Mouse (Mus musculus) embryonic facial prominence, embryonic 10.5 days (tissue): ENCODE results near the gene Fam117a. TPM values are rescaled to one million over a fixed set of nuclear protein-coding genes. Genes with fewer than 3 reads are reported as not detected.
"Not testable (repeated sequence)": the region's sequence is repeated elsewhere in the genome, so short reads cannot be mapped to it uniquely, and the experiment has no call there.

ENCODE experiments used
- DNase-seq: peaks from one replicate; pipeline ENCODE4 v3.0.0-alpha.2; 2017; ENCODE audit warnings: low spot score
- H3K27ac ChIP-seq: fragments of 300-500 bp; sonication (generic); replicated peaks from 2 replicates; pipeline ENCODE4 v1.5.1; 2016; ENCODE audit warnings: mild to moderate bottlenecking
- H3K27me3 ChIP-seq: fragments of 300-500 bp; sonication (generic); replicated peaks from 2 replicates; pipeline ENCODE4 v1.6.1; 2016; ENCODE audit warnings: low read depth, mild to moderate bottlenecking; ENCODE audit not compliant: poor library complexity, severe bottlenecking
- H3K36me3 ChIP-seq: fragments of 300-500 bp; sonication (generic); replicated peaks from 2 replicates; pipeline ENCODE4 v1.6.1; 2016; ENCODE audit warnings: mild to moderate bottlenecking, moderate library complexity
- H3K4me1 ChIP-seq: fragments of 300-500 bp; sonication (generic); 2 replicates; pipeline ENCODE4 v1.6.1; 2016
- H3K4me3 ChIP-seq: fragments of 300-500 bp; sonication (generic); 2 replicates; pipeline ENCODE4 v1.5.1; 2016; ENCODE audit warnings: mild to moderate bottlenecking, moderate library complexity
- H3K9me3 ChIP-seq: fragments of 300-500 bp; sonication (generic); 2 replicates; pipeline ENCODE4 v1.6.1; 2016; ENCODE audit warnings: mild to moderate bottlenecking
- WGBS: fragments of 180-500 bp; shearing (Covaris S2); methylation state at CpG from one replicate; pipeline ENCODE4 v1.1.7; 2016; 5-methylcytosine and 5-hydroxymethylcytosine counted together
- polyA plus RNA-seq: library from polyadenylated mRNA; unstranded; fragments of >200 nt; fragmentation: Nextera tagmentation; extraction: Ambion mirVana; gene quantifications from 2 replicates; pipeline ENCODE4 v1.2.1, GENCODE M21; 2016

The Fam117a gene
- polyA plus RNA-seq, 1 experiment from 2014 or later: 11.9 TPM

- Histone ChIP-seq H3K27ac (peak overlapping the region; percentile 40; the same call in 1 of the 2 replicates), H3K27me3 (peaks cover 18% of the 10 kb centered on the region), H3K36me3 (no peaks in the 10 kb centered on the region), H3K4me3 (no peak overlapping the region), H3K9me3 (no peaks in the 10 kb centered on the region), H3K4me1 (peaks cover 28% of the 10 kb centered on the region)
- no peak for DNase-seq
- WGBS: 35% methylated on average over 8 of the region's 8 CpGs
Observed at GRCm38 (mm10) chr11:95402658-95403101, 65.9 kb downstream of the Fam117a start.

DNA sequence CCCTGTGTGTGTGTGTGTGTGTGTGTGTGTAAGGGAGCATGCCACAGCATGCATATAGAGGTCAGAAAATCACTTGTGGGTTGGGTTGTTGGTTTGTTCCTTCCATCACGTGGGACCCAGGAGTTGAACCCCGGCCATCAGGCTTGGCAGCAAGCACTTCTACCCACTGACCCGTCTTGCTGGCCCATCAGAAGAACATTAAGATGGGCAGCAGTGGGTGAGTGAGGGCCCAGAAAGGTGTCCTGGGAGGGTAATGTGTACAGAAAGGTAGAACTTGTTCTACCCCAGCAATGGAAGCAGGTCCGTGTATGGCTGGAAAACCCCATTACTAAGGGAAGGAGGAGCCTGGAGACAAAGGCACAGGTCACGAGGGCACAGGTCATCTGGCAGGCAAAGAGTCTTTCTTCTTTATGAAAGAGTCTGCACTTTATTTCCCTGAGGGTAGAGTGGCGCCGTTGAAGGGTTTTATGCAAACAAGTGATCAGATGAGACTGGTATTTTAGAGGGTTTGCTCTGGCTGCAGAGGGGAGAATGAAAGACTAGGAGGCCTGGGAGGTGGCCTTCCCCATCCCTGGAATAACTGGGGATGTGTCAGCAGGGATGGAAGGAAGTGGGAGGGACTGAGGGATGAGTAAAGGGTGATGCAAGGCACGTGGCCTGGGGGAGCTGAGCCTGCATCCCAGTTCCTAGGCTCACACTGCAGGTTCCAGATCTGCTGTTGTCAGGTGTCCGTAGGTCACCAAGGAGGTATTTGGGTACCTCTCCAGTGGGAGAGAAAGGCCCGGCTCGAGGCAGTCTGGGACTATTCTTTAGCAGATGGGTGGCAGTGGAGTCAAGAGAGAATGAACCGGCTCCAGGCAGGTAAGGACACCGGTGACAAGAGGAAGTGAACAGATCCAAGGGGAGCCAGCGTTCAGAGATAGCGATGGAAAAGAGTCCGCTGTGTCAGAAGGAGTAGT is 66.8 kb downstream of the Fam117a start:
- Histone ChIP-seq H3K27ac (no peak overlapping the region; the same call in 1 of the 2 replicates), H3K36me3 (no peaks in the 10 kb centered on the region), H3K9me3 (no peaks in the 10 kb centered on the region), H3K4me1 (peaks cover 24% of the 10 kb centered on the region), H3K4me3 (no peak overlapping the region), H3K27me3 (peaks cover 18% of the 10 kb centered on the region)
- 56% methylated on average over 16 of the region's 16 CpGs for WGBS
- DNase-seq: no peak

DNA sequence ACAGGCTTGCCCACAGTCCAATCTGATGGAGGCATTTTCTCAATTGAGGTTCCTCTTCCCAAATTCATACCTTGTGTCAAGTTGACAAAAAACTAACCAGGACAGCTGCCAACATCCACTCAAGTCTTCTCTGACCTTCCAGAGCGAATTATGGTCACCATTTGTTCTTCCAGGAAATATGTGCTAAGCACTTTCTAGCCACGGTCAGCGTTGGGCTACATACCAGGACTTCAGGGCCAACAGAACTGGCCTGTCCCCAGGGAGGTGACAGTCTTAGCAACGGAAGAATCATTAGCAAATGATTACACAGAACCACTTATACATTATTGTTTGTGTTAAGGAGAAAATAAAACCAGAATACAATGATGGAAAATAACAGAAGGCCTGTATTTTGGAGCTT is 69.0 kb downstream of the Fam117a start:
- Histone ChIP-seq H3K9me3 (no peaks in the 10 kb centered on the region), H3K4me3 (no peak overlapping the region), H3K27me3 (no peaks in the 10 kb centered on the region), H3K27ac (no peak overlapping the region), H3K4me1 (peaks cover 24% of the 10 kb centered on the region), H3K36me3 (no peaks in the 10 kb centered on the region)
- DNase-seq: no peak
- WGBS: 78% methylated on average over 4 of the region's 4 CpGs

DNA sequence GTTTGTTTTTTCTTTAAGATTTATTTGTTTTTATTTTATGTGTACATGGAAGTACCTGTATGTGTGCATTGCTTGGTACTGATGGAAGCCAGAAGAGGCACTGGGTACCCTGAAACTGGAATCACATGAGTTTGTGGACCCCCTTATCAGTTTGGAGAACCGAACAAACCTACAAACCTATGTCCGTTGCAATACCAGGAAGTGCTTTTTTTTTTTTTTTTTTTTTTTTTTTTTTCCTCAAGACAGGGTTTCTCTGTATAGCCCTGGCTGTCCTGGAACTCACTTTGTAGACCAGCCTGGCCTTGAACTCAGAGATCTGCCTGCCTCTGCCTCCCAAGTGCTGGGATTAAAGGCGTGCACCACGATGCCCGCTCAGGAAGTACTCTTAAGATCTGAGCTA is 69.6 kb downstream of the Fam117a start:
- H3K4me1 ChIP-seq: peaks cover 28% of the 10 kb centered on the region
- not testable (repeated sequence) for H3K27me3 ChIP-seq, DNase-seq, H3K36me3 ChIP-seq, H3K9me3 ChIP-seq, H3K4me3 ChIP-seq, H3K27ac ChIP-seq
- WGBS: 93% methylated on average over 5 of the region's 5 CpGs

- Histone ChIP-seq H3K36me3 (no peaks in the 10 kb centered on the region), H3K9me3 (no peaks in the 10 kb centered on the region), H3K4me1 (peaks cover 10% of the 10 kb centered on the region; the same call in 1 of the 2 replicates), H3K27me3 (peaks cover 13% of the 10 kb centered on the region), H3K4me3 (no peak overlapping the region), H3K27ac (no peak overlapping the region)
- WGBS: 90% methylated on average over 10 of the region's 10 CpGs
- no peak for DNase-seq
Observed at GRCm38 (mm10) chr11:95409450-95410112, 72.8 kb downstream of the Fam117a start.

- Histone ChIP-seq H3K9me3 (no peaks in the 10 kb centered on the region), H3K36me3 (no peaks in the 10 kb centered on the region), H3K27me3 (peaks cover 13% of the 10 kb centered on the region), H3K4me1 (peaks cover 25% of the 10 kb centered on the region), H3K4me3 (no peak overlapping the region), H3K27ac (no peak overlapping the region)
- 62% methylated on average over 6 of the region's 6 CpGs for WGBS
- no peak for DNase-seq
Observed at GRCm38 (mm10) chr11:95411453-95412013, 74.7 kb downstream of the Fam117a start.

- H3K9me3 ChIP-seq: no peaks in the 10 kb centered on the region
- DNase-seq: no peak
- peaks cover 25% of the 10 kb centered on the region for H3K4me1 ChIP-seq
- no peaks in the 10 kb centered on the region for H3K36me3 ChIP-seq
- peaks cover 13% of the 10 kb centered on the region for H3K27me3 ChIP-seq
- no peak overlapping the region for H3K4me3 ChIP-seq
- no peak overlapping the region for H3K27ac ChIP-seq
- 85% methylated on average over 3 of the region's 3 CpGs for WGBS
Observed at GRCm38 (mm10) chr11:95412615-95413014, 75.8 kb downstream of the Fam117a start.

DNA sequence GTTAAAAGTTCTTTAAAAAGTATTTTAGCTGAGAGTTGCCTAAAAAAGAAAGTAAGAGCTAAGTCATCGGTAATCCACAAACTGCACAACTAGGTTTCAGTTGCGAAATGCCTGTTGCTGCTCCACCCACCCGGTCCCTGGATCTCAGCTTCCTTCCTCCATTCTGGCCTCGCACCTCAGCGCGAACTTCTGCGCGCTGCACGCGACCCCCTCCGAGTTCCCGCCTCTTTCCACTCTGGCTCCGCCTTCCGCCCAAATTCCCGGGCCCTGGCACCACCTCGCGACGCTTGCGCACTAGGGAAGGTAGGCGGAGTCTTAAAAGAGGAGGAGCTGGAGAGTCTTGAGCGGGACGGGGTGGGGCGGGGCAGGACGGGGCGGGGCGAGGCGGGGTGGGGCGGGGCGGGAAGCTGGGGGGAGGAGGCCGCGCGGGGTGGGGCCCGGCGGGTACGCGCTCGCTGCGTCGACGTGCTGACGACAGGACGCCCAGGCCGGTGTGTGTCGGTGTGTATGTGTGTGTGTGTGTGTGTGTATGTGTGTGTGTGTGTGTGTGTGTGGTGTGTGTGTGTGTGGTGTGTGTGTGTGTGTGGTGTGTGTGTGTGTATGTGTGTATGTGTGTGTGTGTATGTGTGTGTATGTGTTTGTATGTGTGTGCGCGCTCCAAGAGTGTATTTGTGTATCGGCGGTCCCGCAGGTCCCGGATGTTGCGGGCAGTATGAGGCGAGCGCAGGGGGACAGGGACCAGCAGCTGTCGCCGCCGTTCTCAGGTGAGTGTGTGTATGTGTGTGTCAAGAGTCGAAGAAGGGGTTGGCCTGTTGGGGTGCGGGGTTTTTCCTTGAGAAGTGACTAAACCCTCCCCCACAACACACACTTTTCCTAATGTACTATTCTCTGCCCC is 77.1 kb downstream of the Fam117a start, which contains the start of gene Spop:
Gene Spop, plus strand, starts transcription at position 440 of the 895 bp plus-strand sequence.
- peaks cover 13% of the 10 kb centered on the region for H3K27me3 ChIP-seq
- peak within 1 kb of the TSS; percentile 90 for H3K27ac ChIP-seq
- H3K9me3 ChIP-seq: no peaks in the 10 kb centered on the region
- peaks cover 25% of the 10 kb centered on the region for H3K4me1 ChIP-seq
- H3K4me3 ChIP-seq: peak within 1 kb of the TSS; percentile 73
- DNase-seq: peak; percentile 94
- 2% methylated on average over 57 of the region's 58 CpGs for WGBS
- H3K36me3 ChIP-seq: peaks cover 9% of the 10 kb centered on the region

- peaks cover 25% of the 10 kb centered on the region for H3K4me1 ChIP-seq
- under 1% methylated on average over 28 of the region's 28 CpGs for WGBS
Observed at GRCm38 (mm10) chr11:95414536-95415161, 77.8 kb downstream of the Fam117a start.

DNA sequence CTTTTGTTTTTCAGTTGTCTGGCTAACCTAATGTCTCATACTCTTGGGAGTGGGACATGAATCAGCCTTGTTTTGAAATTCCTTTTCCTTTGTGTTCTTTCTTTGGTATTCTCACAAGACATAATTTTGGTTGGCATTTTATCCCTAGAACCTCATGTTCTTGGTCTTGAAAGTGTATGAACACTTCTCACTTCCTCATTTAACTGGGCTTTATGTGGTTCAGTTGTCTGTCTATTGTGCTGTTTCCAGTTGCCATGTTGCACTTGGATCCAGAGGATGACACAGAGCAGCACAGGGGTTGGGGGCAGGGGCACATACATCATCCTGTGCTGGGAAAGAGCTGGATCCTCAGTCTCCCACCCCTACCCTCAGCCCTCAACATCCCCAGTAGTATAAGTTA is 79.1 kb downstream of the Fam117a start:
- no peak for DNase-seq
- H3K4me3 ChIP-seq: peak overlapping the region; percentile 73
- peaks cover 21% of the 10 kb centered on the region for H3K36me3 ChIP-seq
- H3K4me1 ChIP-seq: peaks cover 25% of the 10 kb centered on the region
- peak overlapping the region; percentile 90 for H3K27ac ChIP-seq
- H3K9me3 ChIP-seq: no peaks in the 10 kb centered on the region
- H3K27me3 ChIP-seq: peaks cover 13% of the 10 kb centered on the region

More at GRCm38 (mm10) chr11:95414536-95415161, 77.8 kb downstream of the Fam117a start:
- no peaks in the 10 kb centered on the region for H3K9me3 ChIP-seq
- peak overlapping the region; percentile 73 for H3K4me3 ChIP-seq
- H3K36me3 ChIP-seq: peaks cover 16% of the 10 kb centered on the region
- H3K27ac ChIP-seq: peak overlapping the region; percentile 90
- peaks cover 13% of the 10 kb centered on the region for H3K27me3 ChIP-seq
- peak; percentile 99 for DNase-seq

DNA sequence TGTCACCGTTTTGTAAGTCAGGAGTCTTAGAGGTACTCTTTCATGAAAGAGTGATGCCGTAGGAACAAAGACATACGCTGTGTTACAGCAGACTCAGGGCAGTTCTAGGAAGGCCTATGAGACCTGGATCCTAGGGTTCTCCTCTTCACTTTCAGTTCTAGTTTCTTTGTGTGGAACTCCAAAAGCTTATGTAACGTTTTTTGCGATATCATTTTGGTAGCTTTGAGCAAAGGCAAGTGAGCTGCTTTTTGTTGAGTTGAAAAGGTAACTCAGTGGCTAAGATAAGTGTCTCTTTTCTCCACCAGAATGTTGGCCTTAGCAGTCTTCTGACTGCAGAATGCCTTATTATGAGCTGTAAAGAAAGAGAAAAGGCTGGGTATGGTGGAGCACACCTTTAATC is 80.5 kb downstream of the Fam117a start:
- Histone ChIP-seq H3K4me1 (peaks cover 14% of the 10 kb centered on the region), H3K27me3 (peaks cover 11% of the 10 kb centered on the region), H3K36me3 (peaks cover 25% of the 10 kb centered on the region), H3K27ac (no peak overlapping the region), H3K9me3 (no peaks in the 10 kb centered on the region), H3K4me3 (no peak overlapping the region)
- no peak for DNase-seq
- 93% methylated on average over 5 of the region's 5 CpGs for WGBS
